Mouse (Mus musculus): ENCODE measurements around the gene Upk3a. TPM values are rescaled to one million over a fixed set of nuclear protein-coding genes. Genes with fewer than 3 reads are reported as not detected.

Upk3a gene
- polyA plus RNA-seq, 1 experiment, result 0.20 TPM

GRCm38 (mm10) chr15:85043761-85044160 lies 26.8 kb downstream of the Upk3a start:
- peaks cover 5% of the 10 kb centered on the region; the same call in 1 of the 2 replicates for H3K4me1 ChIP-seq (ENCODE audit: control insufficient read depth, insufficient read depth, low read length)
- DNase-seq, result no peak
- TF ChIP-seq POLR2A (IDR thresholded peaks at IDR 0.05; ENCODE audit: borderline replicate concordance, insufficient read depth, low read length) (no peak), CTCF (IDR thresholded peaks at IDR 0.05; ENCODE audit: borderline replicate concordance, insufficient read depth, low read depth, low read length) (no peak)
- H3K27me3 ChIP-seq (ENCODE audit: control insufficient read depth, insufficient read depth, low read length), result no peaks in the 10 kb centered on the region
- WGBS, result 86% methylated on average over 5 of the region's 5 CpGs
- no peak overlapping the region for H3K4me3 ChIP-seq (replicated peaks; ENCODE audit: insufficient read depth, low read depth, low read length)
- no peak overlapping the region for H3K27ac ChIP-seq (ENCODE audit: insufficient read depth, low read length)

- no peak overlapping the region for H3K27ac ChIP-seq (ENCODE audit: insufficient read depth, low read length)
- DNase-seq, result no peak
- peaks cover 5% of the 10 kb centered on the region; the same call in 1 of the 2 replicates for H3K4me1 ChIP-seq (ENCODE audit: control insufficient read depth, insufficient read depth, low read length)
- WGBS, result 81% methylated on average over 14 of the region's 14 CpGs
- H3K27me3 ChIP-seq (ENCODE audit: control insufficient read depth, insufficient read depth, low read length), result no peaks in the 10 kb centered on the region
- TF ChIP-seq POLR2A (IDR thresholded peaks at IDR 0.05; ENCODE audit: borderline replicate concordance, insufficient read depth, low read length) (no peak), CTCF (IDR thresholded peaks at IDR 0.05; ENCODE audit: borderline replicate concordance, insufficient read depth, low read depth, low read length) (no peak)
- H3K4me3 ChIP-seq (replicated peaks; ENCODE audit: insufficient read depth, low read depth, low read length), result no peak overlapping the region
These were observed 29.4 kb downstream of the Upk3a start for GRCm38 (mm10) chr15:85046230-85046950.

DNA sequence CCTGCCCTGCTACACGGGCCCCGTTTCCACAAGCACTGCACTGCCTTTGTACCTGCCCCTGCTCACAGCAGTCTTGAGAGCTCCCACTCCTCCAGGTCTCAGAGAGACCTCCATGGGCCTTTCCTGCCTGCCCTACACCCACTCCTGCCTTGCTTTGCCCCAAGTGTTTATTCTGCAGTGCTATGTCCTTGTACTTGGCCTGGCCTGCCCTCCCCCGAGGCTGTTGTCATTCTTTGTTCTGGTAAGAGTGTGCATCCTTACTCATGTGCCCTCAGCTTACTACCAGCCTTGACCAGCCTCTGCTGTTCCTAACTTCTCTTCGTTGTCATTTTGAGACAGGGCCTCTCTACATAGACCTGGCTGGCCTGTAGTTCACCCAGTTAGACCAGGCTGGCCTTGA lies 30.9 kb downstream of the Upk3a start:
- no peak overlapping the region for H3K27ac ChIP-seq (ENCODE audit: insufficient read depth, low read length)

GRCm38 (mm10) chr15:85049758-85050157 lies 32.8 kb downstream of the Upk3a start:
- Histone ChIP-seq H3K4me3 (replicated peaks; ENCODE audit: insufficient read depth, low read depth, low read length) (no peak overlapping the region), H3K27me3 (ENCODE audit: control insufficient read depth, insufficient read depth, low read length) (no peaks in the 10 kb centered on the region), H3K27ac (ENCODE audit: insufficient read depth, low read length) (no peak overlapping the region), H3K4me1 (ENCODE audit: control insufficient read depth, insufficient read depth, low read length) (no peaks in the 10 kb centered on the region)
- no peak for TF ChIP-seq POLR2A (IDR thresholded peaks at IDR 0.05; ENCODE audit: borderline replicate concordance, insufficient read depth, low read length)
- no peak for TF ChIP-seq CTCF (IDR thresholded peaks at IDR 0.05; ENCODE audit: borderline replicate concordance, insufficient read depth, low read depth, low read length)
- 97% methylated on average over 1 of the region's 1 CpGs for WGBS
- DNase-seq, result no peak

More for the DNA sequence above, 30.9 kb downstream of the Upk3a start:
- no peak for DNase-seq
- TF ChIP-seq POLR2A (IDR thresholded peaks at IDR 0.05; ENCODE audit: borderline replicate concordance, insufficient read depth, low read length) (no peak), CTCF (IDR thresholded peaks at IDR 0.05; ENCODE audit: borderline replicate concordance, insufficient read depth, low read depth, low read length) (no peak)
- Histone ChIP-seq H3K27me3 (ENCODE audit: control insufficient read depth, insufficient read depth, low read length) (no peaks in the 10 kb centered on the region), H3K4me1 (ENCODE audit: control insufficient read depth, insufficient read depth, low read length) (no peaks in the 10 kb centered on the region), H3K4me3 (replicated peaks; ENCODE audit: insufficient read depth, low read depth, low read length) (no peak overlapping the region)
- WGBS, result 76% methylated on average over 4 of the region's 4 CpGs

DNA sequence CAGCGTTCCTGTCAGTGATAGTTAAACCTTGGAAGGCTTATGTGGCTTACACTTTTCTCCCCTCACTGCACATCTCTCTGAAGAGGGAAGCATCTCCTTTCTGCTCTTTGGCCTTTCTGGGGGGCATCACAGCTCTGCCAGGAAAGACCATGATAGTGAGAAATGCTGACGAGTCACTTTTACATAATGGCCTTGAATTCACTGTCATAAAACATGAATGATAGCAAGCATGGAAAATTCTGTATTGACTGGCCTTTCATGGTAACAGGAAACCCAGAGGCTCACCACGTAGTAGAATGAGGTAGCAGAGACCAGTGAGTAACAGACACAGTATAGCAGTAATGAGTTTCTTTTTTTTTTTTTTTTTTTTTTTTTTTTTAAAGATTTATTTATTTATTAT lies 37.2 kb downstream of the Upk3a start:
- TF ChIP-seq CTCF (IDR thresholded peaks at IDR 0.05; ENCODE audit: borderline replicate concordance, insufficient read depth, low read depth, low read length) (no peak), POLR2A (IDR thresholded peaks at IDR 0.05; ENCODE audit: borderline replicate concordance, insufficient read depth, low read length) (no peak)
- Histone ChIP-seq H3K27me3 (ENCODE audit: control insufficient read depth, insufficient read depth, low read length) (no peaks in the 10 kb centered on the region), H3K4me1 (ENCODE audit: control insufficient read depth, insufficient read depth, low read length) (no peaks in the 10 kb centered on the region), H3K27ac (ENCODE audit: insufficient read depth, low read length) (no peak overlapping the region), H3K4me3 (replicated peaks; ENCODE audit: insufficient read depth, low read depth, low read length) (no peak overlapping the region)
- no peak for DNase-seq
- 95% methylated on average over 3 of the region's 3 CpGs for WGBS

DNA sequence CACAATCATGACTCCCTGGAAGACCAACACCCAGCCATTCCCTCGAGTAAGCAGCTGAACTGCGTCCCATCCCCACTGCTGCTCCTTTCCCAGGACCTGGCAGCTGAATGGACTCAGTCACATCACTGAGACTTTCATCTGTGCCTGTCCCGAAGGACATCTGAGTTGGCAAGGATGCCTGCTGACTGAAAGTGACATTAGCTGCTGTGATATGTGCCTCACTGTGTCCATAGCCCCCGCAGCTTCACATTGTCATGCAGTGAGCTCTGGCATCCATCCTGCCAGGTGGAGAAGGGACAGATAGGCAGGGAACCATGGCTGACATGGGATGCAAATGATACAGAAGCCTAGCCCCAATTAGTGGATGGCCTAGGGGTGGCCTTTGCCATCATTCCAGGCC lies 38.2 kb downstream of the Upk3a start:
- Histone ChIP-seq H3K4me3 (replicated peaks; ENCODE audit: insufficient read depth, low read depth, low read length) (no peak overlapping the region), H3K4me1 (ENCODE audit: control insufficient read depth, insufficient read depth, low read length) (no peaks in the 10 kb centered on the region), H3K27me3 (ENCODE audit: control insufficient read depth, insufficient read depth, low read length) (no peaks in the 10 kb centered on the region), H3K27ac (ENCODE audit: insufficient read depth, low read length) (no peak overlapping the region)
- 50% methylated on average over 4 of the region's 4 CpGs for WGBS
- no peak for TF ChIP-seq POLR2A (IDR thresholded peaks at IDR 0.05; ENCODE audit: borderline replicate concordance, insufficient read depth, low read length)
- TF ChIP-seq CTCF (IDR thresholded peaks at IDR 0.05; ENCODE audit: borderline replicate concordance, insufficient read depth, low read depth, low read length), result no peak
- no peak for DNase-seq

- TF ChIP-seq POLR2A (IDR thresholded peaks at IDR 0.05; ENCODE audit: borderline replicate concordance, insufficient read depth, low read length) (no peak), CTCF (IDR thresholded peaks at IDR 0.05; ENCODE audit: borderline replicate concordance, insufficient read depth, low read depth, low read length) (no peak)
- Histone ChIP-seq H3K27ac (ENCODE audit: insufficient read depth, low read length) (no peak overlapping the region), H3K4me3 (replicated peaks; ENCODE audit: insufficient read depth, low read depth, low read length) (no peak overlapping the region), H3K27me3 (ENCODE audit: control insufficient read depth, insufficient read depth, low read length) (no peaks in the 10 kb centered on the region), H3K4me1 (ENCODE audit: control insufficient read depth, insufficient read depth, low read length) (no peaks in the 10 kb centered on the region)
- 92% methylated on average over 2 of the region's 2 CpGs for WGBS
- no peak for DNase-seq
These were observed 46.5 kb downstream of the Upk3a start for GRCm38 (mm10) chr15:85063421-85063820.

GRCm38 (mm10) chr15:85070561-85070960 lies 53.6 kb downstream of the Upk3a start:
- 19% methylated on average over 2 of the region's 2 CpGs for WGBS
- peak; percentile 37 to 57 for DNase-seq
- Histone ChIP-seq H3K4me1 (ENCODE audit: control insufficient read depth, insufficient read depth, low read length) (no peaks in the 10 kb centered on the region), H3K27ac (ENCODE audit: insufficient read depth, low read length) (no peak overlapping the region), H3K27me3 (ENCODE audit: control insufficient read depth, insufficient read depth, low read length) (no peaks in the 10 kb centered on the region), H3K4me3 (replicated peaks; ENCODE audit: insufficient read depth, low read depth, low read length) (no peak overlapping the region)
- peak; percentile 47; the same call in 1 of the 2 replicates for TF ChIP-seq CTCF (IDR thresholded peaks at IDR 0.05; ENCODE audit: borderline replicate concordance, insufficient read depth, low read depth, low read length)
- no peak for TF ChIP-seq POLR2A (IDR thresholded peaks at IDR 0.05; ENCODE audit: borderline replicate concordance, insufficient read depth, low read length)

Other genes with a start within 250 kb of the Upk3a start
- 36.5 and 37.1 TPM in 2 replicates for gene Phf21b, start 161.1 kb upstream of the Upk3a start, polyA plus RNA-seq (2012; rRNA removed)
- gene Gm29666, start 97.1 kb upstream of the Upk3a start, polyA plus RNA-seq (2012; rRNA removed), result 1.9 and 2.2 TPM in 2 replicates
- 17.5 and 18.9 TPM in 2 replicates for gene Nup50, start 93.7 kb upstream of the Upk3a start, polyA plus RNA-seq (2012; rRNA removed)
- gene 5031439G07Rik, start 28.6 kb upstream of the Upk3a start, polyA plus RNA-seq (2012; rRNA removed), result 100 and 116 TPM in 2 replicates
- 17.1 and 17.4 TPM in 2 replicates for gene Fam118a, start 11.8 kb downstream of the Upk3a start, polyA plus RNA-seq (2012; rRNA removed)
- 0.05 and 0.23 TPM in 2 replicates for gene Smc1b, start 114.8 kb downstream of the Upk3a start, polyA plus RNA-seq (2012; rRNA removed)
- gene Ribc2, start 114.9 kb downstream of the Upk3a start, polyA plus RNA-seq (2012; rRNA removed), result 0.13 and 0.29 TPM in 2 replicates
- gene Fbln1, start 188.8 kb downstream of the Upk3a start, polyA plus RNA-seq (2012; rRNA removed), result 6.9 and 10.1 TPM in 2 replicates

Data from cerebellum, adult 2 months (tissue).